Mouse (Mus musculus) erythroblast, embryonic 14.5 days (primary cell): ENCODE data around the gene Ubp1. TPM values are rescaled to one million over a fixed set of nuclear protein-coding genes. Genes with fewer than 3 reads are reported as not detected.

ENCODE experiments used
- H3K27me3 ChIP-seq: 2 replicates; pipeline ENCODE4 v1.6.1; 2012; ENCODE audit warnings: inconsistent platforms; ENCODE audit not compliant: control insufficient read depth
- H3K36me3 ChIP-seq: 2 replicates; pipeline ENCODE4 v1.6.1; 2012; ENCODE audit warnings: mild to moderate bottlenecking, inconsistent platforms; ENCODE audit not compliant: control insufficient read depth
- H3K4me1 ChIP-seq: 2 replicates; pipeline ENCODE4 v1.6.1; 2012; ENCODE audit warnings: inconsistent platforms; ENCODE audit not compliant: control insufficient read depth
- H3K4me3 ChIP-seq: replicated peaks from 2 replicates; pipeline ENCODE3; 2012; ENCODE audit warnings: moderate library complexity, mild to moderate bottlenecking, inconsistent platforms
- H3K9me3 ChIP-seq: 2 replicates; pipeline ENCODE4 v1.6.1; 2012; ENCODE audit warnings: low read length, inconsistent platforms, mixed read lengths; ENCODE audit not compliant: control insufficient read depth
- GATA1 ChIP-seq: IDR thresholded peaks from 2 replicates; pipeline ENCODE4 v1.6.1; 2012; ENCODE audit warnings: low read length, inconsistent platforms, mixed read lengths
- TAL1 ChIP-seq: IDR thresholded peaks from 3 replicates; pipeline ENCODE4 v1.6.1; 2012; ENCODE audit warnings: low read length, inconsistent platforms, mixed read lengths
- polyA plus RNA-seq: library from polyadenylated mRNA; stranded (reverse); fragments of >175 nt; gene quantifications from 2 replicates; pipeline ENCODE4 v1.2.3, GENCODE M21; 2012

Gene Ubp1
- polyA plus RNA-seq, 1 experiment: 7.2 TPM

- Histone ChIP-seq H3K36me3 (peaks cover 100% of the 10 kb centered on the region), H3K9me3 (peaks cover 2% of the 10 kb centered on the region; the same call in 1 of the 2 replicates), H3K27me3 (no peaks in the 10 kb centered on the region), H3K4me3 (no peak overlapping the region), H3K4me1 (peaks cover 47% of the 10 kb centered on the region)
- TF ChIP-seq GATA1 (no peak), TAL1 (no peak)
These were observed 45.5 kb downstream of the Ubp1 start for GRCm38 (mm10) chr9:113976264-113976663.

GRCm38 (mm10) chr9:113977225-113977840, 46.6 kb downstream of the Ubp1 start:
- no peak for TF ChIP-seq GATA1
- no peak for TF ChIP-seq TAL1
- H3K4me1 ChIP-seq: peaks cover 46% of the 10 kb centered on the region
- peaks cover 2% of the 10 kb centered on the region; the same call in 1 of the 2 replicates for H3K9me3 ChIP-seq
- no peaks in the 10 kb centered on the region for H3K27me3 ChIP-seq
- no peak overlapping the region for H3K4me3 ChIP-seq
- peaks cover 100% of the 10 kb centered on the region for H3K36me3 ChIP-seq

- TF ChIP-seq GATA1 (no peak), TAL1 (no peak)
- H3K4me3 ChIP-seq: no peak overlapping the region
- H3K36me3 ChIP-seq: peaks cover 96% of the 10 kb centered on the region
- H3K4me1 ChIP-seq: peaks cover 43% of the 10 kb centered on the region
- no peaks in the 10 kb centered on the region for H3K27me3 ChIP-seq
- peaks cover 2% of the 10 kb centered on the region; the same call in 1 of the 2 replicates for H3K9me3 ChIP-seq
These were observed 47.9 kb downstream of the Ubp1 start for GRCm38 (mm10) chr9:113978656-113979055.

GRCm38 (mm10) chr9:113979356-113979755, 48.6 kb downstream of the Ubp1 start:
- H3K9me3 ChIP-seq: peaks cover 2% of the 10 kb centered on the region; the same call in 1 of the 2 replicates
- no peaks in the 10 kb centered on the region for H3K27me3 ChIP-seq
- TF ChIP-seq TAL1: no peak
- H3K36me3 ChIP-seq: peaks cover 91% of the 10 kb centered on the region
- no peak overlapping the region for H3K4me3 ChIP-seq
- peaks cover 38% of the 10 kb centered on the region for H3K4me1 ChIP-seq

- Histone ChIP-seq H3K4me3 (no peak overlapping the region), H3K36me3 (peaks cover 76% of the 10 kb centered on the region), H3K9me3 (no peaks in the 10 kb centered on the region; the same call in 1 of the 2 replicates), H3K27me3 (no peaks in the 10 kb centered on the region), H3K4me1 (peaks cover 39% of the 10 kb centered on the region)
- TF ChIP-seq TAL1 (no peak), GATA1 (no peak)
These were observed 50.6 kb downstream of the Ubp1 start for GRCm38 (mm10) chr9:113981099-113981880.

GRCm38 (mm10) chr9:113982451-113982850, 51.7 kb downstream of the Ubp1 start:
- TF ChIP-seq TAL1: no peak
- TF ChIP-seq GATA1: no peak
- Histone ChIP-seq H3K4me3 (no peak overlapping the region), H3K27me3 (no peaks in the 10 kb centered on the region), H3K9me3 (no peaks in the 10 kb centered on the region), H3K36me3 (peaks cover 64% of the 10 kb centered on the region), H3K4me1 (peaks cover 38% of the 10 kb centered on the region)

GRCm38 (mm10) chr9:113982883-113983670, 52.3 kb downstream of the Ubp1 start:
- Histone ChIP-seq H3K36me3 (peaks cover 58% of the 10 kb centered on the region), H3K4me1 (peaks cover 36% of the 10 kb centered on the region)
- TF ChIP-seq TAL1: no peak
- TF ChIP-seq GATA1: no peak

GRCm38 (mm10) chr9:113984946-113985620, 54.3 kb downstream of the Ubp1 start:
- peaks cover 6% of the 10 kb centered on the region for H3K9me3 ChIP-seq
- TF ChIP-seq GATA1: no peak
- no peak for TF ChIP-seq TAL1
- H3K4me1 ChIP-seq: peaks cover 26% of the 10 kb centered on the region
- peaks cover 38% of the 10 kb centered on the region for H3K36me3 ChIP-seq
- no peaks in the 10 kb centered on the region for H3K27me3 ChIP-seq
- no peak overlapping the region for H3K4me3 ChIP-seq

More at GRCm38 (mm10) chr9:113982883-113983670, 52.3 kb downstream of the Ubp1 start:
- Histone ChIP-seq H3K27me3 (no peaks in the 10 kb centered on the region), H3K9me3 (no peaks in the 10 kb centered on the region), H3K4me3 (no peak overlapping the region)
